Mouse (Mus musculus) adrenal gland, adult 18-20 months (tissue): ENCODE measurements around the gene Cdca3. TPM values are rescaled to one million over a fixed set of nuclear protein-coding genes. Genes with fewer than 3 reads are reported as not detected.
A peak's percentile ranks its signal among the peaks of the same experiment; 100 is the strongest.
"Not testable (repeated sequence)": the region's sequence is repeated elsewhere in the genome, so short reads cannot be mapped to it uniquely, and the experiment has no call there.

Source experiments
- DNase-seq, 2 experiments: peaks; one replicate each; pipeline ENCODE4 v3.0.0; 2021 to 2022; ENCODE audit warnings: low spot score in 2 of 2
- long read RNA-seq, 2 experiments: library from polyadenylated mRNA; stranded (forward); transcript quantifications; one replicate each; pipeline ENCODE4 v2.0.0; 2021
- total RNA-seq, 2 experiments: library from RNA; stranded (reverse); gene quantifications; 1 replicate in 1 of 2; 2 replicates in 1 of 2; pipeline ENCODE4 v1.2.3; 2021

Cdca3 gene
- 1 to 10 TPM in 1 of 2 experiments, under 1 TPM in 1; 0.77 to 2.7 TPM for total RNA-seq
- long read RNA-seq, experiment 1, result 0 reads
- long read RNA-seq, experiment 2, partial matches to known transcripts, result 1 of 1 reads
- long read RNA-seq, experiment 2, other reads (novel, unspliced or antisense), result 0 of 1 reads

DNA sequence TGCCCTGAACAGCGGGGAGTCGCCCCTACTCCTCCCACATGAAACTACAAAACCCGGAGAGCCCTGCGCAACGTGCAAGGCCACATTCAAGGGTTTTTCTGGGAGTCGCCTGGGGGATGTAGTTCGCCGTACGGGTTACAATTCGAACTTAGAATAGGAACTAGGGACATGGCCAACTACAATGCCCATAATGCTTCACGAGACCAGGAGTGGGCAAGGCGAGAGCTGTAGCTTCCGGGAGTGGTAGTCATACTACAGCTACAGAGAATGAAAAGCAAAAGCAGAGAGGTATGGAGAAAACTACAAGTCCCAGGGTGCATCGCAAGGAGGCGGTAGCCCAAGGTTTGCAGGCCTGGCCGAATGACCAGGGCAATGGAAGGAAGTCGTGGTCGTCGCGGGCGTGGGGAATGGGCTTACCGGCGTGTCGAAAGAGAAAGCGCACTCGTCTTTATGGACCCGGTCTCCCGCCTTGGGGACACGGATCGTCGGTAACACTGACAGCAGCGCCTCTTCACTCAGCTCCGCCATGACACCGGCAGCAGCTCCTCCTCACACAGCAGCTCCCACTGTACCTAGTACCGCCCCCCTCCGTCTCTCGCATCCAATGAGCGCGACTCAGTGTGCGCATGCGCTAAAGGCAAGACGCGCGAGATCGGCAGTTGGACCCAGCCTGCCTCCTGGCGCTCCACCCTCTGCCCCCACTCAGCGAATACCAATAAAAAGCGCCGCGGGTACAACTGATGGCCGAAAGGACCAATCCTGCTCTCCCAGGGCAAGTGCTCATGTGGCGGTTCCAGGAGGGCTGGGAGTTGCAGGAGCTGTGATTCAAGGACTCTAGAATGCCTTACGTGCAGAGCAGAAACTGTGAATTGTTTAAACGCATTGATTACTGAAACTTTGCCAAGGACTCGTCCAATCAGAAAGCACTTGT, at the start of gene Cdca3, which contains the start of gene Usp5:
Gene Cdca3, plus strand, starts transcription at position 680 of the 931 bp plus-strand sequence.
Gene Usp5, minus strand, starts transcription at position 617 of the 931 bp plus-strand sequence.
- DNase-seq, result peak; percentile 90 to 91

DNA sequence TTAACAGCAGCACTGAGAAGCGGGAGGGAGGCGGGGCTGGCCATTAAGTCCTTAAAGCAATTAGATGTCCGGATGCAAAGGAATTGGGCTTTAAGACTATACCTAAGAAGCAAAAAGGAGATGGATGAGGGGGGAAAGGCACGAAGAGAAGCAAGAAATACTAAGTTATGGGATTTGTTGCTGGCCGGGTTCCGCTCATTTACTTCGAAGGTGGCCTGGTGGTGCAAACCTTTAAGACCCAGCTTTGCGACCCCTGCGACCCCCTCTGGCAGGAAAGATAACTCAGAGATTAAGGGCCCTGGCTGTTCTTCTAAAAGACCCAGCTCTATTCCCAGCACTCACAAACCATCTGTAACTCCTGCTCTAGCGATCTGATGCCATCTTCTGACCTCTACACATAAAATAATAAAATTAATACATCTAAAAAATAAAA, 49.3 kb upstream of the Cdca3 start:
- no peak for DNase-seq

DNA sequence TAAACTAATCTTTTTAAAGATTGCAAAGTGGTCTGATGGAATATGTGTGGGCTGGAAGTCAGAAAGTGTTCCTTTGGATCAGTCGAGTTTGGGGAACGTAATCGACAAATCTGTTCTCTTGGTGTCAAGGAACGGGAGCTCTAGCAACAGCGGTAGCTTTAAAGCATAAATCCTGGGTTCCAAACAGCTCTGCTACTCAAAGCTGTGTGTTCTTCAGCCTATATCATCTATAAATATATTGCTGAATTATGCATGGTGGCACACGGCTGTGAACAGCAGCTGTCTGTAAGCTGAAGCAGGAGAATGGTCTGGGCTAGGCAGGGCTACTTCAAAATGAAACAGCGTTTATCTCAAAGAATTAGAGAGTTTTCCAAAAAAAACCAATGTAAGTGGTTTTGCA, 48.4 kb upstream of the Cdca3 start:
- DNase-seq, result no peak

DNA sequence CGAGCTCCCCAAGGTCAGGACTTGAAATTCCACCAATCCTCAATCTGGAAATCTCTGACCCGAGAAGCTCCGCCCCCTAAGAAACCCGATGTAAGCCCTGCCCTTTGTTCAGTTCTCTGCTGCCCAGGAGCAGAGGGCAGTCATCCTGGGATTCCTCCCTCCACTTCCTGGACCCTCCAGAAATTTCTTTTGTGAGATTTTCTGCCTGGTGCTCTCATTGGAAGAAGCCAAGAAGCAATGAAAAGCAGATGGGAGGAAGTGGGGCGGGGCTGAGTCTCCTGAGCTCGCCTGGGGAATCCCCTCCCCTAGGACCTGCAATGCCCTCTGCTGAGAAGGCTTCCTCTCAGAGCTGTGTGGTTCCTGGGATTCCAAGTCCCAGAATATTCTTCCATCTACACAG, 46.9 kb upstream of the Cdca3 start:
- DNase-seq, result no peak

DNA sequence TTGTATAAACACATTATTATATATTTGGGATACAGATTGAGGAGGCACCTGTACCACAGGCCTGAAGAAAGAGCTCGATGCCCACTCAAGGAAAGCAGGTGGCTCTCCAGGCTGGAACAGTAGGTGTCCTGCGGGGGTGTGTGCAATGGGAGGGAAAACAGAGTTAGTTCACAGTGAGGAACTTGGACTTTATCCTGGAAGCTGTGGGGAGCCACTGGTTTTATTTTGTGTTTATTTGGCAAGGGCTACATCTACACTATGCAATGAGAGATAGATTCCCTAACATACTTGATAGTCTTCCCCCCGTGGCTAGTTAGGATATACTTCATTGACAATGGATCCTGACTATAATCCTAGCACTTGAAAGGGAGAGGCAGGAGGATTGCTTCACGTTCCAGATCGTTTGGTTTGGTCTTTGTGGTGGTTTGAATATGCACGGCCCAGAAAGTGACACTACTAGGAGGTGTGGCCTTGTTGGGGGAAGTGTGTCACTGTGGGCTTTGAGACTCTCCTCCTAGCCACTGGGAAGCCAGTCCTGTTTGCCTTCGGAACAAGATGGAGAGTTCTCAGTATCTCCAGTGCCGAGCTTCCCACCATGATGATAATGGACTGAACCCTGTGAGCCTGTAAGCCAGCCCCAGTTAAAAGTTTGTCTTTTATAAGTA, 42.5 kb upstream of the Cdca3 start:
- DNase-seq, result no peak

DNA sequence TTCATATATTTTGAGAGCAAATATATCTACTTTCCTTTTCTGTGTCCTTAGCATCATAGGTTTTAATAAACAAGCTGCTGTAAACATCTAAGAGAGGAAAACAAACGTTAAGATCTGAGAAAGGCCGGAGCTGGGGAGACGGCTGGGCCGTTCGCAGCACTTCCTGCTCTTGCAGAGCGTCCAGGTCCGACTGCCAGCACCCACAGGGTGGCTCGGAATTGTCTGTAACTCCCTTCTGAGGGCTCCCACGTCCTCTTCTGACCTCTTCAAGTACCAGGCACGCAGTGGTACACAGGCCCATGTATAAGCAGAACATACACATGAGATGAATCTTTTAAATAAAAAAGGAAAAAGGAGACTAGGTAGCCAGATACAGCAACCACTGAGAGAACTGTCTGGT, 41.6 kb upstream of the Cdca3 start:
- no peak for DNase-seq

DNA sequence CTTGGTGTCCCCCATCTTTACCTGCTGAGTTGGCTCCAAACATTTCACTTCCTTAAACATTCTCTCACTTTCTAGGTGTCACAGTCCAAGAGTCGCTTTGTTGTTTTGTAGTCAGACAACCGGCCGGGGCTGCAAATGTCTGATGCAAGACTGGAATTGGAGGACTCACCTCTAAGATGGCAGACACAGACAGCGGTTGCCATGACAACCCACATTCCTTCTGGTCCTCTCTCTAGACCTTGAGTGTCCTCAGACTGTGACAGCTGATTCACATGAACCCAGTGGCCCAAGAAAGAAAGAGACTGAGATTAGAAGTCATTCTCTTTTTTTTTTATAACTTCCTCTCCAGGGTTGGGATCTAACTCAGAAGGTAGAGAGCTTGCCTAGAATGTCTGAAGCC, 39.8 kb upstream of the Cdca3 start:
- no peak for DNase-seq

DNA sequence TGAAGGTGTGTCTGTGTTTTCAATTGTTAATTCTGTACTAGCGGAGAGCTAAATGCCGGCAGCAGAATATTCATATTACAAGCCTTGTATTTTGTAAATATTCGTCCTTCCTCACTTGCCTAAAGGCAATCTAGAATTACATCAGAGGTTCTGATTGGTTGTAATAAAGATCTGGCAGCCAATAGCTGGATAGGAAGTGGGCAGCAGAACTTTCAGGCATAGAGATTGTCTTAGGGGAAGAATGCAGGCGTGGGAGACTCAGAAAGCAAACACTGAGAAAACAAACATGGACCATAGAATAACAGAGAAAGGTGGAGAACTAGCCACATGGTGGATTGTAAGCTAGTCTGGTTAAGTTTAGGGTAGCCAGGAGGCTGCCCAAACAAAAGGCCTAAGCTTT, 39.2 kb upstream of the Cdca3 start:
- no peak for DNase-seq

DNA sequence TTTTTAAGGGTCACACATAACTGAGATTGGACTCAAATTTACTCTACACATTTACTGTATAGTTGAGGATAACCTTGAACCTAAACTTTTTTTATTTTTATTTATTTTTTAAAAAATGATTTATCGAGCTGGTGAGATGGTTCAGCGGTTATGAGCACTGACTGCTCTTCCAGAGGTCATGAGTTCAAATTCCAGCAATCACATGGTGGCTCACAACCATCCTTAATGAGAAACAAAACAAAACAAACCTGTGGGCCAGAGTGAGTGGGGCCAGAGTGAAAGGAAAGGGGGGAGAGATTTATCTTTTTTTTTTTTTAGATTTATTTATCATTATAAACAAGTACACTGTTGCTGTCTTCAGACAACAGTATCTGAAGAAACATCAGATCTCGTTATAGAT, 37.4 kb upstream of the Cdca3 start:
- no peak for DNase-seq

DNA sequence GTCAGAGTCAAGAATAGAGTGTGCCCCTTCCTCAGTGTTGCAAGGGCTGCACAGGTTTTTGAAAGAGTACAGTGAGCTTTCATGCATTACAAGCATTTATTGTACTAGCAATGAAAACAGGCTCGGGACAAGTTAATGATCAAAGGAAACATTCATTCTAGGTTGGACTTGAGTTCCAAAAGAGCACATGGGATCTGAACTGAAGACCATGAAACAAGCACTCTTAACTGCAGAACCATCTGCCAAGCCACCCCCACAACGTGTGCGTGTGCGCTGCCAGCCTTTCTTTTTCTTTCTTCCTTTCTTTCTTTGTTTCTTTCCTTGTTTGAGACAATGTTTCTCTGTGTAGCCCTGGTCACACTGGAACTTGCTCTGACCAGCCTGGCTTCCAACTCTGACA, 33.6 kb upstream of the Cdca3 start:
- no peak for DNase-seq

DNA sequence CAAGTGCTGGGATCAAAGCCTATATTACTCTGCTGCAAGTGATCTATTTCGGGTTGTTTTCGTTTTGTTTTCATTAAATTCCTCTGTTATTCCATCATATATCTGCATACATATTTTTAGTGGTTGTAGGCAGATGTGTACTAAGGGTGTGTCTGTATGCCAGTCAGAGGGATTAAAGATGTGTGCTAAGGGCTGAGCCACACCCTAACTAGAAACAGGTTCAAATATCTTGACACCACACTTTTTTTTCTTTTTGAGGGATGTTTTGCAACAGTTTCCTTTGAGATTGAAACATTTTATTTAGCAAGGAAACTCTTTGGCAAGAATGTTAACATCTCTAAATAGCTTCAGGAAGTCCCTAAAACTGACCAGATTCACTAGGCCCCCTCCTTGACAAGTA, 33.1 kb upstream of the Cdca3 start:
- no peak for DNase-seq

DNA sequence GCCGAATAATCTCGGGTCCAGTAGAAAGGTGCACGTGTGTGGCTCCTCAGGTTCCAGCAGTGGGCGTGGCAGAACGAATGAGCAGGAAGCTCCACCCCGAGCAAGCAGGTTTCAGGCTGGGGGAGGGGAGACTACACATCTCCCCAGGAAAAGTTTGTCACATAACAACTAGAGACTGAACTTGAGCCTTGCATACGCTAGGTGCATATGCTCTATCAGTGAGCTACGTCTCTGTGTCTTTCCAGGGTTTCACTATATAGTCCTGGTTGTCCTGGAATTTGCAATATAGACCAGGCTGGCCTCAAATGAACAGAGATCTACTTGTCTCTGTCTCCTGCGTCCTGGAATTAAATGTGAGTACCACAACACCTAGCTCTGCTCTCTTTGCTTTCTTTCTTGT, 26.9 kb upstream of the Cdca3 start:
- not testable (repeated sequence) for DNase-seq

DNA sequence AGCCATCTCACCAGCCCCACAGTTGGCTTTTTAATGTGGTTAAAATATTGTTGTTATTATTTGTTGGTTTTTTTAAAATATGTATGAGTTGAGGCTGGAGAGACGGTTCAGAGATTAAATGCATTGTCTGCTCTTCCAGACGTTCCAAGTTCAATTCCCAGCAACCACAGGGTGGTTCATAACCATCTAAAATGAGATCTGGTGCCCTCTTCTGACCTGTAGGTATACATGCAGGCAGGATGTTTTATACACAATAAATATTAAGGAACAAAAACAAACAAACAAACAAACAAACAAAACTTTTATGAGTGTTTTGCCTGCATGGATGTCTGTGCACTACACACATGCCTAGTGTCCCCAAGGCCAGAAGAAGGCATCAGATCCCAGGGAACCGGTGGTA, 26.3 kb upstream of the Cdca3 start:
- DNase-seq, result no peak

DNA sequence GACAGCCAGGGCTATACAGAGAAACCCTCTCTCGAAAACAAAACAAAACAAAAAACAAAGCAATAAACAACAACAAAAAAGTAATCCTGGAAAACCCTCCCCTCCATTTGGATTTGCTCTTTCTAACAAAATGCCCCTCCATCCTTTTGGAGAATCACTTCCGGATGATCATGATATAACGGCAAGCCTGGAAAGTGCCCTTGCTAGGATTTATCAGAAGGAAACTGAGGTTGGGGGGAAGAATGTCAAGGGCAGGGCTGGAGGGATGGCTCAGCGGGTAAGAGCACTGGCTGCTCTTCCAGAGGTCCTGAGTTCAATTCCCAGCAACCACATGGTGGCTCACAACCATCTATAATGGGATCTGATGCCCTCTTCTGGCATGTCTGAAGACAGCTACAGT, 25.7 kb upstream of the Cdca3 start:
- DNase-seq, result not testable (repeated sequence)

DNA sequence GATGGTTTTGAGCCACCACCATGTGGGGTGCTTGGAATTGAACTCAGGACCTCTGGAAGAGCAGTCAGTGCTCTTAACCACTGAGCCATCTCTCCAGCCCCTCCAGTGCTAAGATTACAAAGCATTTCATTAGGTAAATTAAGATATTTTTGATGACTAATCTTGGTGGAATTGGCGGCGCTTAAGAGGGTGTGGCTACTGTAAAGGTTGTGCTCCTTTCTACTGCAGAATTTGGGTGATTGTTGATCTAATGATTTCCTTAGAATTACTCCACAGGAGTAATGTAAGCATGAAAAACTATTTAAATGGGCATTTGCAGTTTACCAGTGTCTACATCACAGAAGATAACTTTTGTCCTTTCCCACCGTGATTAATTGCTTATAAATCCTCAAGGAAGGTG, 25.0 kb upstream of the Cdca3 start:
- no peak for DNase-seq

DNA sequence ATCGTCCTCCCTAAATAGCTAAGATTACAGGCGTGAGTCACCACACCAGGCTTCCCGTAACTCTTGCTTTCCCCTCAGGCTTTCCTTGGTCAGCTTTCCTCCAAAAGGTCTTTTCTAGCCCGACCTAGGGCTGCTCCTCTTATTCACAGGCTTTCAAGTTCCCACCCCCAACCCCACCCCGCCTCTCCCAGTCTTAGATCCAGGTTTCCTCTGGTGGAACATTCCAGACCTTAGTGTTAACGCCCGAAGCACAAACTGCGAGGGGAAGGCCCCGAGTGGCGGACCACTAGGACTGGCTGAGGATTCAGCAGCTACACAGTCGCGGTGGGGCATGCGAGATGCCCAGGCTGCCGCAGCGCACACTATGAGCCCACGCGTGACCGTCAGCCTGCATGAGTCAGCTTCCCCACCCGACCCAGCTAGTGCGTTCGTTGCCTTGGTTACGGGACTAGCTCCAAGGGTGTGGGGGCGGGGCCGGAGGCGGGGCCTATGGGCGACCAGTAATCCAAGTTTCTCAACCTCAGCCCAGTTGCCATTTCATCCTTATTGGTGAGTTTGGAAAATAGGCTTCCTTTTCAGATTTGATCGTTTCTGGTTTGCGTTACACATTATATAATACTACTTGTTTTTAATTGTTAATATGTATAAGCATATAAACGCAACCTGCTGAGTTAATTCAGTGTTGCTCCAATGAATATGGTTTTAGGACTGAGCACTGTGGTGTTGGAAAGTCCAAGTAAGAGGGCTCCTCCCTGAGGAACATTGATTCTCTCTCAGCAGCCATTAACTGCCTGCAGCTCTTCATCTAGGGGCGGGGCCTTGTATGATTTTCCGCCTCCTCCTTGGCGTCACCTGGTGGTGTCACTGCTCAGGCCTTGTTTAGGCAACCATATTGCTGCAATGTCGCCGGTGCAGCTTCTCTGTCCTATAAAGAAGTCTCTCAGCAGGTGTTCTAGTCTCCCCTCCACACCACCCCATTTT, 23.7 kb upstream of the Cdca3 start:
- peak; percentile 90 to 93 for DNase-seq

DNA sequence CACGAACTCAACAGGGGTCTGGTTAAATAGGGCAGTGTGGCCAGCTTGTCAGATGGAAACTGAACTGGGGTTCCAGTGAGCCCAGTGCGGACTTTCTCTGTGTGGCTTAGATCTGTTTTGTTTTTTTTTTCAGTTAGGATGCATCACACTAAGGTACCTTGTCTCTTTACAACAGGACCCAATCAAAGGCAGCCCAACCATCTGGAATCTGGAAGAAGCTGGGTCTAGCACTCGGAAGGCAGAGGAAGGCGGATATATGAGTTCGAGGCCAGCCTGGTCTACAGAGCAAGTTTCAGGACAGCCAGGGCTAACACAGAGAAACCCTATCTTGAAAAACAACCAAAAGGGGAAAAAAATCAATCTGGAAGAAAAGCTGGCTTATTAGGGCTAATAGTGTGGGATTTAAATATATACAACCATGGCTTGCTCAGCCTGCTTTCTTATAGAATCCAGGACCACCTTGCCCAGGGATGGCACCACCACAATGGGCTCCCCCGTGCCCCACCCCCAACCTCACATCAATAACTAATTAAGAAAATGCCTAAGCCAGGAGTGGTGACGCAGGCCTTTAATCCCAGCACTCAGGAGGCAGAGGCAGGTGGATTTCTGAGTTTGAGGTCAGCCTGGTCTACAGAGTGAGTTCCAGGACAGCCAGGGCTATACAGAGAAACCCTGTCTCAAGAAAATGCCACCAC, 22.8 kb upstream of the Cdca3 start:
- DNase-seq, result peak in 1 of 2 experiments; percentile 5

DNA sequence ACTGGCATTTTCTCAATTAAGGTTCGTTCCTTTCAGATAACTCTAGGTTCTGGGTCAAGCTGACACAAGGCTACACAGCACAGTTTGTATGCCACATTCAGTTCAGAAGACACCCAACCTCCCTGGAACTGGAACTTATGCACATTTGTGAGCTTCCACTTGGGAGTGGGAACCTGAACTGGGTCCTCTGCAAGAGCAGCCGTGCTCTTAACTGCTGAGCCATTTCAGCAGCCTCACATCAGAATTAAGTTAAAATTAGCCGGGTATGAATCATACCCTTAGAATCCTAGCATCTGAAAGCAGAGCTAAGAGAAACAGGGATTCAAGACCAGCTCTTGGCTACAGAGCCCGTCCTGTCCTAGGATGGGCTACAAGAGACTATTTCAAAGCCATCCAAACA, 22.0 kb upstream of the Cdca3 start:
- peak in 1 of 2 experiments; percentile 6 for DNase-seq

DNA sequence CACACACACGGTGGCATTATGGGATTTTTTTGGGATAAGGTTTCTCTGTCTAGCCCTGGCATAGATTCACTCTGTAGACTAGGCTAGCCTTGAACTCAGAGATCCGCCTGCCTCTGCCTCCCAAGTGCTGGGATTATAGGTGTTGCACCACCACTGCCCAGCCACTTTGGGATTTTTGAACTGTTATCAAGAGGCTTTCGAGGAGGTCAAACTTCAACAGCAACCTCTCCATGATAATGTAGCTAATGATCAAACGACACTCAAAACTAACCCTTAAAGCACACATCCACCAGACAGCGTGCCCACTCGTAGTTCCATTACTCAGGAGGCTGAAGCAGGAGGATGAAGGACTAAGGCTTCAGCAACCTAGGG, 21.4 kb upstream of the Cdca3 start:
- no peak for DNase-seq

DNA sequence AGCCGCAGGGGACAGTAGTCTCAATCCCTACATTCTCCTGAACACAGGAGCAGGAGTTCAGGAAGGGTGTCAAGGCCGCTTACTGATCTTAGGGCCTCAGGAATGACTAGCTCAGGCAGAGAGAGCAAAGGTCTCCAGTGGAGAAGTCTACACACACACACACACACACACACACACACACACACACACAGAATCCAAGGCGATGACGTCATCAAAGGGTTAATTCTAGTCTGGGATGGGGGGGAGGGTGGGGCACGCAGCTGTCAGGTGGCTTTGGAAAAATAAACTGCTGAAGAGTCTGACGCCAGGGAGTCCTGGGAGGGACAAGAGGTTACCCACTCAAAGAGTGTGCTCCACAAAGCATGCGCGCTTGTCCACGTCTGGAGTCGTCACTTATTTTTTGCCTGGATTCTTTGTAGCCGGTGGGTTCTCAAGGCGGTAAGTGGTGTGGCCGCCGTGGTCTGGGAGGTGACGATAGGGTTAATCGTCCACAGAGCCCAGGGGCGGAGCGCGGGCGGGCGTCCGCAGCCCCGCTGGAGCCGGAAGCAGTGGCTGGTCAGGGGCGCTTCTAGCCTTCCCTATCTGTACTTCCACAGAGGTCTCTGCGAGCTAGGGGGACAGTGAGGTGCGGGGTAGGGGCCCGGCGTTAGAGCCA, 20.9 kb upstream of the Cdca3 start, which contains the start of gene Spsb2:
Gene Spsb2, plus strand, starts transcription at position 304 of the 655 bp plus-strand sequence.
- peak; percentile 75 to 77 for DNase-seq
